Mouse (Mus musculus) midbrain, embryonic 15.5 days (tissue): ENCODE measurements at regions not wholly inside any gene's neighbourhood (a gene's known extent, or its start where the extent isn't known, plus 50 kb on each side); places are given as distances from the start of the nearest gene placed in this dataset.

Experiments
- ATAC-seq: fragments of 200-750 bp; cut with Nextera tagmentation; replicated peaks from 2 replicates; pipeline ENCODE4 v1.8.0; 2017; ENCODE audit warnings: moderate TSS enrichment
- H3K27ac ChIP-seq: fragments of 300-500 bp; sonication (generic); 2 replicates; pipeline ENCODE4 v1.5.1; 2015; ENCODE audit warnings: mild to moderate bottlenecking, inconsistent platforms
- H3K27me3 ChIP-seq: fragments of 300-500 bp; sonication (generic); replicated peaks from 2 replicates; pipeline ENCODE4 v1.6.1; 2015; ENCODE audit warnings: inconsistent platforms
- H3K36me3 ChIP-seq: fragments of 300-500 bp; sonication (generic); replicated peaks from 2 replicates; pipeline ENCODE4 v1.6.1; 2015; ENCODE audit warnings: inconsistent platforms
- H3K4me1 ChIP-seq: fragments of 300-500 bp; sonication (generic); 2 replicates; pipeline ENCODE4 v1.6.1; 2015; ENCODE audit warnings: inconsistent platforms
- H3K4me2 ChIP-seq: fragments of 300-500 bp; sonication (generic); 2 replicates; pipeline ENCODE4 v1.6.1; 2015; ENCODE audit warnings: inconsistent platforms, mild to moderate bottlenecking, moderate library complexity
- H3K4me3 ChIP-seq: fragments of 300-500 bp; sonication (generic); 2 replicates; pipeline ENCODE4 v1.5.1; 2015; ENCODE audit warnings: mild to moderate bottlenecking, inconsistent platforms
- H3K9ac ChIP-seq: fragments of 300-500 bp; sonication (generic); 2 replicates; pipeline ENCODE4 v1.6.1; 2015; ENCODE audit warnings: mild to moderate bottlenecking, inconsistent platforms
- H3K9me3 ChIP-seq: fragments of 300-500 bp; sonication (generic); 2 replicates; pipeline ENCODE4 v1.6.1; 2016; ENCODE audit warnings: inconsistent platforms
- WGBS: fragments of 180-500 bp; shearing (Covaris S2); methylation state at CpG from one replicate; pipeline ENCODE4 v1.1.7; 2015; ENCODE audit warnings: mixed read lengths; 5-methylcytosine and 5-hydroxymethylcytosine counted together

DNA sequence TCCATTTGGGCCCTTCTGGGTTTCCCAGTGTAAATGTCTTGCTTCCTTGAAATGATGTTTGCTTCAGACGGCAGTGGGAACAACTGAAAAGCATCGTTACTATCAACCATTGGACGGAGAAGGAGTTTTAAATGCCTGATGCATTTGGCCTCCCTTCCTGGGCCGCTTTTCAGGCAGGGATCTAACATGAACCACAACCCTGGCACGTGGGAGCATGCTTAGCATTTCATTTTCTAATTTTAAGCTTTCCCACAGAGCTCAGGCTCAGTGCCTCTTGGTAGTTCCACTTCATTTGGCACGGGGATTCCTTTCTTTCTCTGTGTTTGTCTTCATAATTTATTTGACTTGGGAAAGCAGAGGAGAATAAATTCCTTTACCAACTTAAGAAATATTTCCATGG, 406.6 kb upstream of the Nbea start:
- no peak overlapping the region for H3K4me2 ChIP-seq
- no peaks in the 10 kb centered on the region for H3K4me1 ChIP-seq
- WGBS, result 72% methylated on average over 6 of the region's 6 CpGs
- H3K4me3 ChIP-seq, result no peak overlapping the region
- H3K27ac ChIP-seq, result no peak overlapping the region
- H3K36me3 ChIP-seq, result no peaks in the 10 kb centered on the region
- no peak overlapping the region for H3K9ac ChIP-seq
- no peak for ATAC-seq
- H3K9me3 ChIP-seq, result no peaks in the 10 kb centered on the region
- no peaks in the 10 kb centered on the region for H3K27me3 ChIP-seq

DNA sequence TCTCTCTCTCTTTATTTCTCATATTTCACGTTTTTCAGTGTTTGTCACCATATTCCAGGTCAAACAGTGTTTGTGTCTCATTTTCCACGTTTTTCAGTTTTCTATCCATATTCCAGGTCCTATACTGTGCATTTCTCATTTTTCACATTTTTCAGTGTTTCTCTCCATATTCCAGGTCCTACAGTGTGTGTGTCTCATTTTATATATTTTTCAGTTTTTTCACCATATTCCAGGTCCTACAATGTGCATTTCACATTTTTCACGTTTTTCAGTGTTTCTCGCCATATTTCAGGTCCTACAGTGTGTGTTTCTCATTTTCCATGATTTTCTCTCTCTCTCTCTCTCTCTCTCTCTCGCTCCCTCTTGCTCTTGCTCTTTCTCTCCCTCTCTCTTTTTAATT, 391.9 kb upstream of the Nbea start:
- H3K27me3 ChIP-seq, result no peaks in the 10 kb centered on the region
- no peak overlapping the region for H3K27ac ChIP-seq
- WGBS, result 61% methylated on average over 5 of the region's 5 CpGs
- no peak overlapping the region for H3K4me3 ChIP-seq
- no peaks in the 10 kb centered on the region for H3K9me3 ChIP-seq
- H3K4me1 ChIP-seq, result no peaks in the 10 kb centered on the region
- no peaks in the 10 kb centered on the region for H3K36me3 ChIP-seq
- H3K4me2 ChIP-seq, result no peak overlapping the region
- no peak overlapping the region for H3K9ac ChIP-seq
- ATAC-seq, result no peak

DNA sequence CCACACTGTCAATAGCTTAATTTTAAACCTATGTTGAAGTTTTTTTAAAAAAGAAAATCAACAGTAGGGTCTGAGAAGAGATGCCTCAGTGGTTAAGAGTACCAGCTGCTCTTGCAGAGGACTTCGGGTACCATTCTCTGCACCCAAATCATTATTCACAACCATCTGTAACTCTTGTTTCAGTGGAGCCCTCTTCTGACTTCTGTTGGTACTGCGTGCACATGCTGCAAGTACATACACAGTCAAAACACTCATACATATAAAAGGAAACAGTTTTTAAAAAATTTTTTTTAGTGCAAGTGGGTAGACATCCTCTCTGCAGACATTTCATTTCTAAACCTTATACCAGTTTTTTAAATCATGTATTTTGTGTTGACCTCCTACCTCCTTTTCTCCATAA, 352.7 kb upstream of the Nbea start:
- H3K27me3 ChIP-seq, result no peaks in the 10 kb centered on the region
- no peak overlapping the region for H3K9ac ChIP-seq
- H3K4me3 ChIP-seq, result no peak overlapping the region
- no peak for ATAC-seq
- no peaks in the 10 kb centered on the region for H3K4me1 ChIP-seq
- H3K4me2 ChIP-seq, result no peak overlapping the region
- no peaks in the 10 kb centered on the region for H3K36me3 ChIP-seq
- 90% methylated on average over 2 of the region's 2 CpGs for WGBS
- H3K9me3 ChIP-seq, result no peaks in the 10 kb centered on the region
- no peak overlapping the region for H3K27ac ChIP-seq

DNA sequence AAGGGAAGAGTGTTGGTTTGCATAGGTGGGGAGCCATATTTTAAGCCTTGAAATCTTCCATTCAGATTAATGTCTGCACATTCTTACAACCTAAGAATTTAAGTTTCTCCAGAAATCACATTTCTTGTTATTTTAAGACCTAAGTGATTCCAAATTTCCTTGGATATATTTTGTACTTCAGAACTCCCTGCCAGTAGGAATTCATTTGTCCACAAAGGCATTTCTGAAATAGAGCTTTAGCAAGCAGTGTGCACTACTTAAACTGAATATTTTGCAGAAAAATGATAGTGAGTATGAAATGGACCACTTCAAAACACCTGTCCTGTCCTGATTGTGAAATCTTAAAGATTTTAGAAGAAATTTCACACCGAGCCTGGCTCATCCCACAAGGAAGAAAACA, 320.9 kb upstream of the Nbea start:
- no peak overlapping the region for H3K4me2 ChIP-seq
- no peak overlapping the region for H3K4me3 ChIP-seq
- H3K4me1 ChIP-seq, result no peaks in the 10 kb centered on the region
- H3K9ac ChIP-seq, result no peak overlapping the region
- ATAC-seq, result no peak
- no peaks in the 10 kb centered on the region for H3K27me3 ChIP-seq
- WGBS, result 98% methylated on average over 1 of the region's 1 CpGs
- H3K9me3 ChIP-seq, result no peaks in the 10 kb centered on the region
- H3K36me3 ChIP-seq, result no peaks in the 10 kb centered on the region
- H3K27ac ChIP-seq, result no peak overlapping the region

DNA sequence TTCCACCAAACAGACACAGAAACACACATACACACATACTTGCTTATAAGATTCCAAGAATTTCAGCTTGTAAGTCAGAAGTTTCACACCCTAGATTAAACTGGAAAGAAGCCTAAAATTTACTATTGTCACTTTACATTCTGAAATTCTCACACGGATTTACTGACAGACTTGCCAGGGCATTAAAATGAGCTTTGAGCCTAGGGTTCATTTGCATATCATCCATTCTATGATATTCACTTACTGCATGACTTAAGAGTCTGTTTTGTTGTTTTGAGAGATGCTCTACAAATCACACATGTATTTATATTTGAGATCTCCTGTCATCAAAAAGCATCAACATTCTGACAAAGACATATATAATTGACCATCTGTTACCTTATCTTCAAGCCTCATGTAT, 315.8 kb upstream of the Nbea start:
- Histone ChIP-seq H3K9me3 (no peaks in the 10 kb centered on the region), H3K36me3 (no peaks in the 10 kb centered on the region), H3K27me3 (no peaks in the 10 kb centered on the region), H3K9ac (no peak overlapping the region), H3K27ac (no peak overlapping the region), H3K4me2 (no peak overlapping the region), H3K4me3 (no peak overlapping the region), H3K4me1 (no peaks in the 10 kb centered on the region)
- ATAC-seq, result no peak
- WGBS, result 51% methylated on average over 1 of the region's 1 CpGs

DNA sequence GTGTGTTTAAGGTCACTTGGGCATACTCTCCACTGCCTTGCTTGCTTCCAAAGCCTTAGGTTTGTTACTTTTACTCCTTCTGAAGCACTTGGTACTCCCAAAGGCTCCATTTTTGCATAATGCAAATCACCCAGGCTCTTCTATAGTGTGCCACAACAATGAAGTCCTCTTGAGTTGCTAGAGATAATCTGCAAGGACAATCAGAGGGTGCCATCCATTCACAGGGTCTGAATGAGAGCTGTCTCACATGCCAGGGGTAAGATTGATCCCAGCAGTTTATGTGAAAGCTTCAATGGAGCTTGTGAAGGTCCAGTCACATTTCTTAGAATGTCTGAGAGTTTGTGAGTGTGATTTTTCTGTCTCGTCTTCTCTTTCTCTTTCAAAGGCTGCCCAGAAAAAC, 310.4 kb upstream of the Nbea start:
- WGBS, result 26% methylated on average over 1 of the region's 1 CpGs
- Histone ChIP-seq H3K4me2 (no peak overlapping the region), H3K4me1 (no peaks in the 10 kb centered on the region), H3K9ac (no peak overlapping the region), H3K27me3 (no peaks in the 10 kb centered on the region), H3K9me3 (no peaks in the 10 kb centered on the region), H3K4me3 (no peak overlapping the region), H3K27ac (no peak overlapping the region), H3K36me3 (no peaks in the 10 kb centered on the region)
- no peak for ATAC-seq

DNA sequence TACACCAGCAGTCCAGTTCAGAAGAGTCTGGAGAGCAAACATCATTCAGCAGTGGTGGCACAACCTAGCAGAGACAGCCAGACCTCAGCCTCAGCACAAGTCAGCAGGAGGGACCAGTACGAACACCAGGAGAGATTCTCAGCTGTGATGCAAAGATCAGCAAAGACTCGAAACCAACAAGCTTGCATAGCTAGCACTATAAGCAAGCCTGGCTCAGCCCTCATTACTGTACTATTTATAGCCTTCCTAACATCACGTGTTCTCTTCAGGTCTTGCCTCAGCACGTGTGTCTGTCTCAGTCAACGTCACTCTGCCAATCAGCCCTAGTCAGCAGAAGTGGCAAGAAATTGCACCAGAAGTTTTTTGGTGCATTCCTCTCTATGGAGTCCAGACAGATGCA, 305.7 kb upstream of the Nbea start:
- no peak for ATAC-seq
- Histone ChIP-seq H3K27me3 (no peaks in the 10 kb centered on the region), H3K9ac (no peak overlapping the region), H3K9me3 (no peaks in the 10 kb centered on the region), H3K4me1 (peaks cover 6% of the 10 kb centered on the region; the same call in 1 of the 2 replicates), H3K36me3 (no peaks in the 10 kb centered on the region), H3K27ac (no peak overlapping the region), H3K4me3 (no peak overlapping the region), H3K4me2 (no peak overlapping the region)
- WGBS, result 81% methylated on average over 5 of the region's 5 CpGs

DNA sequence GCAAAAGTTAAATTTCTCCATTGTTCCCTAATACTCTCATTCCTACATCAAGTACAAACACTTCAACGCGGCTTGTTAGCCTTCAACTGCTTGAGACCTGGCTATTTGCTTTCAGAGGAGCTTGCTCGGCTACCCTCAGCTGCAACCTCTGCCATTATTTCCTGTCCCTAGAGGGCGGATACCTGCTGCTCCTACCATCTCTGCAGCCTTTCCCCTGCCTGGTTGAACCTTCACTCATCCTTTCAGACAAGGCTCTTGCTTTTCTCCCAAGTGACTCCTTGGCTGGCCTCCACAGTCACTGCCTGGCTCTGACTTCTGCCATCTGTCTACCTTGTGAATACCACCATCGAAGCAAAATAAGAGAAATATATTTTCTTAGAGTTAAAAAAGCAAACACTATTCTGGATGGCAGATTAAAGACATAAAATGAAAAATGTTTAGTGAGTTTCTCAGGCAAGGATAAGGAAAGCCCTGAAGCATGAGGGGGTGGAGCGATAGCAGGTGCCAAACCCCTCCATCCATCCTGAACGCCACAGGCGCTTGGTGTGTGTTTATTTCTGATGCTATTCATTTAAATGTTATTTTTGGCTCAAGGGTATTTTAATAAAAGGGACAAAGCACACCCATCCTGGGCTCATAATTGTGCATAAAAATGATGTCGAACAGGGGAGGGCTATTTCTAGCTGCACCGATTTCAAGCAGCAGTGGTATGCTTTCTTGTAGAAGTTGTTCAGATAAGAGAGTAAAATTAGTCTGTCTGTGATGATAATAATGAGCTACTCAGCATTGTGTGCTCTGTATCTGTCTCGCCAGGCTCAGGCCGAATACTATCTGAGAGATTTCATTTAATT, 302.3 kb upstream of the Nbea start:
- WGBS, result 53% methylated on average over 12 of the region's 12 CpGs
- no peaks in the 10 kb centered on the region for H3K9me3 ChIP-seq
- H3K9ac ChIP-seq, result no peak overlapping the region
- H3K36me3 ChIP-seq, result no peaks in the 10 kb centered on the region
- H3K4me2 ChIP-seq, result no peak overlapping the region
- H3K27me3 ChIP-seq, result no peaks in the 10 kb centered on the region
- H3K4me1 ChIP-seq, result peaks cover 6% of the 10 kb centered on the region; the same call in 1 of the 2 replicates
- H3K4me3 ChIP-seq, result no peak overlapping the region
- ATAC-seq, result no peak
- H3K27ac ChIP-seq, result no peak overlapping the region

DNA sequence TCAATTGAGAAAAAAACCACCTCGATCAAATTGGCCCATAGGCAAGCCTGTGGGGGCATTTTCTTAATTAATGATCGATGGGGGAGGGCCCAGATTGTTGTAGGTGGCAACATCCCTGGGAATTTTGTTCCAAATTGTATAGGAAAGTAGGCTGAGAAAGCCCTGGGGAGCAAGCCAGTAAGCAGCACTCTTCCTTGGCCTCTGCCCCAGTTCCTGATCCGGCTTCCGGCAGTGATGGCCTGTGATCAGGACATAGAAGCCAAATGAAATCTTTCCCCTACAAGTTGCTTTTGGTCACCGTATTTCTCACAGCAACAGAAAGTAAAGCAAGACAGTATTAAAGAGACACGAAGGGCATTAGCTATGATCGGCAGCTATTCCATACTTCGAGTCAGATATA, 300.6 kb upstream of the Nbea start:
- H3K4me2 ChIP-seq, result no peak overlapping the region
- H3K9me3 ChIP-seq, result no peaks in the 10 kb centered on the region
- no peak for ATAC-seq
- 88% methylated on average over 8 of the region's 8 CpGs for WGBS
- H3K4me1 ChIP-seq, result peaks cover 6% of the 10 kb centered on the region; the same call in 1 of the 2 replicates
- H3K4me3 ChIP-seq, result no peak overlapping the region
- no peak overlapping the region for H3K9ac ChIP-seq
- H3K36me3 ChIP-seq, result no peaks in the 10 kb centered on the region
- H3K27ac ChIP-seq, result no peak overlapping the region
- no peaks in the 10 kb centered on the region for H3K27me3 ChIP-seq

DNA sequence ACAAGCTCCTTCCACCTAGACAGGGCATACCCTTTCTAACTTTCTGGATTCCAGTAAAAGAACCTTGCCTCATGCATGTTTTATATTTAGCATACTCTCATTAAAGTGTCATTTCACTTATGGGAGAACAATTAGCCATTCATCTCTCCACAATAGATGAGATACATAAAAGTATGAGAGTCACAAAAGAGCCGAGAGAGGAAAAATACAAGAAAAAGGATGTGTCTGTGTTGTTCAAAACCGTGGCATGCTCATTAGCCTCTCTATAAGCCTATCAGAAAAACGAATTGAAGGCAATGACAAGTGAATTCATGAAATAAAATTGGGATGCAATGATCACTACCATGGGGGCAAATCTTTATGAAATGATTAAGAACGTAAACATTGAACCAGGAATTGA, 299.9 kb upstream of the Nbea start:
- 52% methylated on average over 4 of the region's 4 CpGs for WGBS
- no peak overlapping the region for H3K4me2 ChIP-seq
- H3K27me3 ChIP-seq, result no peaks in the 10 kb centered on the region
- no peaks in the 10 kb centered on the region for H3K9me3 ChIP-seq
- H3K4me3 ChIP-seq, result no peak overlapping the region
- H3K4me1 ChIP-seq, result peaks cover 6% of the 10 kb centered on the region; the same call in 1 of the 2 replicates
- no peak overlapping the region for H3K27ac ChIP-seq
- no peaks in the 10 kb centered on the region for H3K36me3 ChIP-seq
- ATAC-seq, result no peak
- no peak overlapping the region for H3K9ac ChIP-seq

DNA sequence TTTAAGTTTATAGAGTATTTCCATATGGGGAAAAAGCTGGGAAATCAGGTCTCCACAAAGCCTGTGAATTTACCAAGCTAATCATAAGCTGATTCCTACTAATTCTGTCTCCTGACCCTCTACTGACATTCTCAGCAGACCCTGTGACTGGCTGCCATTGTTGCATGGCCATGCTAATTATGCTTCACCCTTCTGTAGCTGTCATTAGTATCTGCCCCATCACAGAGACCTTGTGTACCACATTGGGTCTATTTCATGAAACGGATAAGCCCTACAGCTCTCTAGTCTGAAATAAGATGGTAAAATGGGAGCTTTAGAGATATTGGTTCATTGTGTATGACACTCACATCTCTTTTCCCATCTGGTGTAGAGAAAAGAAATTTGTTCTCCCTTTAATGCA, 296.0 kb upstream of the Nbea start:
- H3K4me2 ChIP-seq, result no peak overlapping the region
- no peaks in the 10 kb centered on the region for H3K27me3 ChIP-seq
- no peak for ATAC-seq
- H3K36me3 ChIP-seq, result no peaks in the 10 kb centered on the region
- 39% methylated on average over 1 of the region's 1 CpGs for WGBS
- no peak overlapping the region for H3K4me3 ChIP-seq
- no peak overlapping the region for H3K9ac ChIP-seq
- H3K27ac ChIP-seq, result no peak overlapping the region
- H3K9me3 ChIP-seq, result no peaks in the 10 kb centered on the region
- H3K4me1 ChIP-seq, result peaks cover 9% of the 10 kb centered on the region

DNA sequence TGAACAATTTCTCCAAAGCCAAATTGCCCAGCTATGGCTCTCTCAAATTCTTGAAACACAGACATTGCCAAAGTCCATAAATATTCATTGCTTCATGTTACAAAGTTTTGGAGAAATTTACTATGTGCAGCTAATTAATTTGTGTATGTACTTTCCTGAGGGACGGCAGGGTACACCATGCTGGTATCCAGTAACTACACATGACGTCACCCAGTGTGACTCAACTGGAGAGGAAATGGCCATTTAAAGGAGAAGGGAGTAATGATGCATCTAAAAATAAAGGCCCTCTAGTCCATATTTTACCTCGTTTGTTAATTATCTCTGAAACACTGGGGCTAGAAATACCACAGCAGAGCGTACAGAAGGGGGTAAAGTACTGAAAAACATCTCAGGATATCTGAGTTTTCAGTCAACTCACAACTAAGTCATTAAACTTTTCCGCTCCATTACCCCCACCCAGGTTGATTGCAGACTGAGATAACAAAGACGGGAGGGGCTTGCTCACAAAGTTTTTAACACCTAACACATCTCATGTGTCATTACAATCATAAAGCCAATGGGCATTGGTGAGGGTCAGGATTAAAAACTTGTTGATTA, 295.1 kb upstream of the Nbea start:
- WGBS, result 86% methylated on average over 6 of the region's 6 CpGs
- no peaks in the 10 kb centered on the region for H3K36me3 ChIP-seq
- no peak for ATAC-seq

More for the DNA sequence above, 295.1 kb upstream of the Nbea start:
- peaks cover 9% of the 10 kb centered on the region for H3K4me1 ChIP-seq
- H3K4me2 ChIP-seq, result no peak overlapping the region
- H3K27me3 ChIP-seq, result no peaks in the 10 kb centered on the region
- no peaks in the 10 kb centered on the region for H3K9me3 ChIP-seq
- no peak overlapping the region for H3K4me3 ChIP-seq
- no peak overlapping the region for H3K9ac ChIP-seq
- H3K27ac ChIP-seq, result no peak overlapping the region
